ENCODE assay signal across 8 mouse cellular contexts in genomic region chr15:30740728-30741127, GRCm38 (mm10).
DNase-seq lines count a peak whose midpoint lies in the region; ATAC-seq and TF ChIP-seq lines count a peak whose summit lies in the region.

No protein-coding gene starts in this region.

- peak; percentile 13 to 26 for DNase-seq in urinary bladder, adult 18-20 months (ENCODE audit: low spot score in 2 of 2)
- no peak for DNase-seq in urinary bladder, postnatal 10 days (ENCODE audit: low spot score)
- peak; percentile 89 to 90 for DNase-seq in cerebellum, postnatal 10 days
- peak; percentile 63 to 70 for DNase-seq in frontal cortex, postnatal 25 days (ENCODE audit: low spot score in 2 of 2)
- peak; percentile 81 for DNase-seq in kidney, postnatal 0 days (ENCODE audit: low spot score)
- peak; percentile 63 for DNase-seq in limb, embryonic 14.5 days (ENCODE audit: low spot score)
- peak; percentile 24 for DNase-seq in yolk sac, embryonic 10.5 days (ENCODE audit: low spot score)

- ATAC-seq in kidney, postnatal 0 days (replicated peaks; ENCODE audit: low FRiP score, low read depth): peak; percentile 54; the same call in 1 of the 2 replicates
- ATAC-seq in limb, embryonic 14.5 days (ENCODE audit: low FRiP score, low read depth): peak; percentile 60; the same call in 1 of the 2 replicates
- peak; percentile 92 for ATAC-seq in neural tube, embryonic 14.5 days (ENCODE audit: low read depth)

- H3K4me1 ChIP-seq in kidney, postnatal 0 days (replicated peaks; ENCODE audit: insufficient read depth, low read length): no peaks in the 10 kb centered on the region
- no peaks in the 10 kb centered on the region for H3K4me1 ChIP-seq in limb, embryonic 14.5 days (ENCODE audit: control insufficient read depth, insufficient read depth, low read length)
- 0 out of 2 replicates have a peak, but pooled peaks cover 3% of the 10 kb centered on the region for H3K4me1 ChIP-seq in neural tube, embryonic 14.5 days (ENCODE audit: control insufficient read depth, insufficient read depth, low read length)

- no peak overlapping the region for H3K4me2 ChIP-seq in kidney, postnatal 0 days (ENCODE audit: low read length)
- no peak overlapping the region for H3K4me2 ChIP-seq in limb, embryonic 14.5 days (replicated peaks; ENCODE audit: low read depth, low read length, severe bottlenecking)
- no peak overlapping the region for H3K4me2 ChIP-seq in neural tube, embryonic 14.5 days (ENCODE audit: low read depth, low read length)

- no peaks in the 10 kb centered on the region for H3K36me3 ChIP-seq in kidney, postnatal 0 days (ENCODE audit: insufficient read depth, low read length)
- H3K36me3 ChIP-seq in limb, embryonic 14.5 days (ENCODE audit: control insufficient read depth, insufficient read depth, low read length): no peaks in the 10 kb centered on the region
- no peaks in the 10 kb centered on the region for H3K36me3 ChIP-seq in neural tube, embryonic 14.5 days (ENCODE audit: control insufficient read depth, insufficient read depth, low read length)

- no peak overlapping the region for H3K9ac ChIP-seq in kidney, postnatal 0 days (ENCODE audit: low read depth, low read length)
- no peak overlapping the region for H3K9ac ChIP-seq in limb, embryonic 14.5 days (ENCODE audit: low read depth, low read length, severe bottlenecking)
- H3K9ac ChIP-seq in neural tube, embryonic 14.5 days (replicated peaks; ENCODE audit: low read depth, low read length): no peak overlapping the region

- no peaks in the 10 kb centered on the region for H3K27me3 ChIP-seq in kidney, postnatal 0 days (ENCODE audit: insufficient read depth, low read length)
- no peaks in the 10 kb centered on the region for H3K27me3 ChIP-seq in limb, embryonic 14.5 days (ENCODE audit: control insufficient read depth, insufficient read depth, low read length)
- H3K27me3 ChIP-seq in neural tube, embryonic 14.5 days (ENCODE audit: control insufficient read depth, insufficient read depth, low read length): no peaks in the 10 kb centered on the region

- no peak overlapping the region for H3K4me3 ChIP-seq in kidney, postnatal 0 days (replicated peaks; ENCODE audit: low read depth, low read length)
- H3K4me3 ChIP-seq in limb, embryonic 14.5 days (replicated peaks; ENCODE audit: low read length): no peak overlapping the region
- no peak overlapping the region for H3K4me3 ChIP-seq in neural tube, embryonic 14.5 days (ENCODE audit: low read depth, low read length)

- 12% methylated on average over 6 of the region's 6 CpGs for WGBS in kidney, postnatal 0 days
- WGBS in limb, embryonic 14.5 days: 25% methylated on average over 6 of the region's 6 CpGs
- WGBS in neural tube, embryonic 14.5 days: 15% methylated on average over 6 of the region's 6 CpGs

- TF ChIP-seq POLR2A in limb, embryonic 14.5 days (IDR thresholded peaks at IDR 0.05; ENCODE audit: borderline replicate concordance, extremely low read depth, insufficient read depth, insufficient read length): no peak

- no peaks in the 10 kb centered on the region for H3K9me3 ChIP-seq in kidney, postnatal 0 days (replicated peaks; ENCODE audit: low read length)
- no peaks in the 10 kb centered on the region for H3K9me3 ChIP-seq in limb, embryonic 14.5 days (ENCODE audit: control insufficient read depth, low read length)
- H3K9me3 ChIP-seq in neural tube, embryonic 14.5 days (ENCODE audit: control insufficient read depth, low read length): no peaks in the 10 kb centered on the region

- no peak overlapping the region for H3K27ac ChIP-seq in kidney, postnatal 0 days
- H3K27ac ChIP-seq in limb, embryonic 14.5 days (replicated peaks; ENCODE audit: low read depth, low read length): no peak overlapping the region
- H3K27ac ChIP-seq in neural tube, embryonic 14.5 days (ENCODE audit: low read depth, low read length): no peak overlapping the region

- TF ChIP-seq CTCF in kidney, postnatal 0 days (IDR thresholded peaks at IDR 0.05; ENCODE audit: low read depth): peak; percentile 81
